Mouse (Mus musculus) spleen, postnatal 4 days (tissue): ENCODE data around the gene Cdh13.

Experiments
- DNase-seq, 2 experiments: peaks; one replicate each; pipeline ENCODE4 v3.0.0; 2022; ENCODE audit warnings: low spot score in 2 of 2

Gene Cdh13

GRCm38 (mm10) chr8:118796491-118796890, 513.0 kb downstream of the Cdh13 start:
- DNase-seq = no peak

GRCm38 (mm10) chr8:118797127-118797526, 513.6 kb downstream of the Cdh13 start:
- DNase-seq = no peak

GRCm38 (mm10) chr8:118803168-118803567, 519.6 kb downstream of the Cdh13 start:
- DNase-seq = no peak

GRCm38 (mm10) chr8:118809660-118810059, 526.1 kb downstream of the Cdh13 start:
- DNase-seq = no peak

GRCm38 (mm10) chr8:118815055-118815454, 531.5 kb downstream of the Cdh13 start:
- no peak for DNase-seq

- DNase-seq = no peak
Measured at GRCm38 (mm10) chr8:118826761-118827160, 543.2 kb downstream of the Cdh13 start.

- no peak for DNase-seq
Measured at GRCm38 (mm10) chr8:118827726-118828125, 544.2 kb downstream of the Cdh13 start.

- no peak for DNase-seq
Measured at GRCm38 (mm10) chr8:118830291-118830690, 546.8 kb downstream of the Cdh13 start.

- DNase-seq = no peak
Measured at GRCm38 (mm10) chr8:118831026-118831425, 547.5 kb downstream of the Cdh13 start.

GRCm38 (mm10) chr8:118838801-118839200, 555.3 kb downstream of the Cdh13 start:
- DNase-seq = no peak

GRCm38 (mm10) chr8:118845690-118846089, 562.2 kb downstream of the Cdh13 start:
- DNase-seq = no peak

- no peak for DNase-seq
Measured at GRCm38 (mm10) chr8:118848021-118848420, 564.5 kb downstream of the Cdh13 start.

- DNase-seq = no peak
Measured at GRCm38 (mm10) chr8:118849515-118849914, 566.0 kb downstream of the Cdh13 start.

- peak; percentile 49 to 75 for DNase-seq
Measured at GRCm38 (mm10) chr8:118850381-118850780, 566.8 kb downstream of the Cdh13 start.

GRCm38 (mm10) chr8:118851361-118851760, 567.8 kb downstream of the Cdh13 start:
- no peak for DNase-seq

- no peak for DNase-seq
Measured at GRCm38 (mm10) chr8:118852861-118853260, 569.3 kb downstream of the Cdh13 start.

GRCm38 (mm10) chr8:118854656-118855055, 571.1 kb downstream of the Cdh13 start:
- DNase-seq = no peak

- DNase-seq = no peak
Measured at GRCm38 (mm10) chr8:118866332-118866731, 582.8 kb downstream of the Cdh13 start.

GRCm38 (mm10) chr8:118870711-118871110, 587.2 kb downstream of the Cdh13 start:
- no peak for DNase-seq

GRCm38 (mm10) chr8:118879939-118880825, 596.6 kb downstream of the Cdh13 start:
- DNase-seq = no peak

GRCm38 (mm10) chr8:118884296-118884695, 600.8 kb downstream of the Cdh13 start:
- DNase-seq = no peak

GRCm38 (mm10) chr8:118884988-118885387, 601.5 kb downstream of the Cdh13 start:
- DNase-seq = no peak

GRCm38 (mm10) chr8:118902402-118902801, 618.9 kb downstream of the Cdh13 start:
- no peak for DNase-seq

- DNase-seq = no peak
Measured at GRCm38 (mm10) chr8:118916513-118916912, 633.0 kb downstream of the Cdh13 start.
